Mouse (Mus musculus): ENCODE results near the gene Usp3. TPM values are rescaled to one million over a fixed set of nuclear protein-coding genes. Genes with fewer than 3 reads are reported as not detected.

The Usp3 gene
- polyA plus RNA-seq, 2 experiments from 2014 or later = 121 to 156 TPM

- no peak for ATAC-seq
These were observed 31.4 kb downstream of the Usp3 start for GRCm38 (mm10) chr9:66561496-66561895.

DNA sequence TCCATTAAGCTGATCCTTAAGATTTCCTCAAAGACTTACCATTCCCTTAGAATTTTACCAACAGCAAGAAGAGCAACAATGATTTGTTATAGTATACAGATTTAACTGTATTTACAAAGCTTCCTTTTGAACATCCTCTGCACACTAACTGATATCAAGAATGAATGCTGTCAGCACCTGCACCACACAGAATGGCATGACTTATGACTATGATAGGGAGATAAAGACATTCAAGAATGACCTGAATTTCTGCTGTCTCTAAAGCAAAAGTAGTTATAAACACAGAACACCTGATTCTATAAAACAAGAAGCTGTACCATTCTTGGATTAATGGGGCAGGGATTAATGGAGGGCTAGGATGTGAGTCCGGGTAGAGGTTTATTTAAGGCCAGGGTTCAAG is 32.2 kb downstream of the Usp3 start:
- peak; percentile 70 for ATAC-seq

DNA sequence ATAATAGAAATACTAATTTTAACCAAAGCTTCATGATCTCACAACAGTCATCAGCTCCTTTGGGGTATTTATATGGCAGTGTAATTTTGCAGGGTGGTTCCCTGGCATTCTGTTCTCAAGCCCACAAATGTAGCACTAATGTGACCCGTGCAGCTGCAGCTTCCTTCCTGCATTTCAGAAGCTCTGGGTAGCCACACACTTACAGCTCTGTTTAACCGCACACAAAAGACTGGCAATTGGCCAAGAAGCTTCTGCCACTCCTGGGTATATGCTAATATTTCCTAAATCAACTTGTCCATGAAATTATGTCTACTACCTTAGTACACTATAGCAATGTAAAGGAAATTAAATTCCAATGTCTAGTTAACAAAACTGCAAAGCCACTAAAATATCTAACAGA is 32.6 kb downstream of the Usp3 start:
- peak; percentile 64 for ATAC-seq

GRCm38 (mm10) chr9:66558971-66559370 is 34.0 kb downstream of the Usp3 start:
- ATAC-seq = no peak

DNA sequence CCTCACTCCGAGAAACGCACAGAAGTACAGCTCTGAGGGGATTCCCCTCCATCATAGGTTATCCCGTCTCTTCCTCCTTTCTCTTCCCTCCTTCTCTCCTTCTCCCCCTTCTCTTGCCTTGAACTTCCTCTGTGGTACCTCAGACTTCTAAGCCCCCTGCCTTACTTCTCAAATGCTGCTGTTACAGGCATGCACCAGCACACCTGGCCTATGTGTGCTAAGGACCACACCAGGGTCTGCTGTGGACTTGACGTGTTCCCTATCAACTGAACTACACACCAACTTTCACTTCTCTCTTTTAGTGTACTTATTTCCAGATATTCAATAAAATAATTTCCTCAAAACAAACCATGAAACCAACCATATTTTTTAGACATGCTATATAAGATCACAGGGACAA is 50.2 kb downstream of the Usp3 start:
- ATAC-seq = no peak

DNA sequence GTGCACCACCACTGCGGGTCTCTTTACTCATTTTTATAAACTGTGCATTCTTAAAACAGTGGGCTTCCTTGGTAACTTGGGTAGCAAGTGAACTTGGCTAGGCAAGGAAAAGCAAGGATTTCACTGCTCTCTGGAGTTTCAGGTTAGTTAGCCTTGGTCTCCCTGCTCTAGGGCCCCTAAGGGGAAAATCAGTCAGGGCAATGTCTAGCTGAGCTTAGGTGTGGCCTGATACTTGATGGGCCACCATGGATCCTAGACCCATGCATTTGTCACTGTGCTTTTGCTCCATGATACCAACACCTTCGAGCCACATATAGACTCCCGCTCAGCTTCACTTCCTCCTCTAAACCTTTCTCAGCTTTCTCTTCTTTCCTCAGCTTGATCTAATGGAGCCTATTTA is 71.3 kb downstream of the Usp3 start:
- ATAC-seq = no peak

DNA sequence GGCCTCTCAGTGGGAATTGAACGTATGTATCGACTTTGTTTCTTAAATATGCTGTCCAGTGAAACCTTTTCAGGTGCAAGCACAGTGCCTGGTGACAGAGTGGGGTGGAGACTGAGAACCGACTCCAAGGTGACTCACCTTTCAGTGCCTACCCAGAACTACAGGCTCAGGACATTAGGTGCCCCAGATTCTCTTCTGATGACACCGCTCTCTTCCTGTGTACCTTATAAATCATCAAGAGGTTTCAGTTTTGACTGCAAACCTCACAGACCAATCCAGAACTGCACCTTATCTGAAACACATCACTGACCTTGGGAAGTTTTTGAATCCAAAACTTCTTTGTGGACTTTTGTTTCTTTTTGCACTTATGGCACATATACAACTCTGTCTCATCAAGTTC is 72.6 kb downstream of the Usp3 start:
- peak; percentile 51 for ATAC-seq

DNA sequence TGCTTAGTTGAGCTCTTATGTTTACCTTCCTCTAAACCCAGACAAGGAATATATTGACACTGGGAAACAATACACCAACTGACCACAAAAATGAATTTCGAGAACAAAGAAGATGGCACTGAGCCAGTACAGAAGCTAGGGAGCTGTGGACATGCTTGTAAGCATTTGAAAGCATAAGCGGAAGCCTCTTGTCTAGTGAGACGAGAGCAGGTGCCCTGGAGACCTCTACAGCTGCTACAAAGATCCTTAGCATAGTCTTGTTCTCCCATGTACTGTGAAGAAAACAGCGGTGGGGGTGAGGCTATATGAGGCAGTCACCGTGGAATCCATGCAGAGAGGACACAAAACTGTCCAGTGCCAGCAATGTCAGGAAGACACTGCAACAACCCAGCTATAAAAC is 74.0 kb downstream of the Usp3 start:
- ATAC-seq = no peak

- no peak for ATAC-seq
These were observed 74.7 kb downstream of the Usp3 start for GRCm38 (mm10) chr9:66518251-66518650.

- ATAC-seq = no peak
These were observed 75.2 kb downstream of the Usp3 start for GRCm38 (mm10) chr9:66517746-66518145.

DNA sequence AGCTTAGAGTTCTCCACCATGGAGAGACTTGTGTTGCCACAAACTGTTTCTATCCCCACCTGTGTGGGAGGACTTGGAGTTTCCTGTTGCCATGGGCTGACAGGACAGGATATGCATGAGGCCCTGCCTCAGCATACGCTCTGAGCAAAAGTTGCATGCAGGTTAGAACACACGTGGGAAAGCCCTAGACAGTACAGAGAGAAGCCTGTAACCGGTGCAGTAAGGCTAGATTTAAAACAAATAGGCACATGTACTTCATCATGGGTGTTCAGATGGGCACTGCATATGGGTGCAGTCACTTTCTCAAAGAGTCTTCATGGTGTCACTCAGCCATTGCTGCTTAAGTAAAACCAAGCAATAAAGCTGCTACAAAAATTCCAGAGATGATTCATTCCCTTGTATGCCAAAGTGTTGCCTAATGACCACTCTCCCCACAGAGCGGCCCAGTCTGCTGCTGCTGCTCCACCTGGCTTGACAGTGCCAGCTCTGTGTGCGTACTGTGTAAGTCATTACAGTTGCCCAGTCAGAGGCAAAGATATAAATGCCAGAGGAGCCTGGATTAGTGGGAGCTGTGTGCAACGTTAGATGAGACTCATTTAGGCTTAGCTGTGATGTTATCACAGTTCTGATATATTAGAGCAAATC is 76.5 kb downstream of the Usp3 start:
- ATAC-seq = no peak

GRCm38 (mm10) chr9:66515680-66516210 is 77.2 kb downstream of the Usp3 start:
- ATAC-seq = no peak

DNA sequence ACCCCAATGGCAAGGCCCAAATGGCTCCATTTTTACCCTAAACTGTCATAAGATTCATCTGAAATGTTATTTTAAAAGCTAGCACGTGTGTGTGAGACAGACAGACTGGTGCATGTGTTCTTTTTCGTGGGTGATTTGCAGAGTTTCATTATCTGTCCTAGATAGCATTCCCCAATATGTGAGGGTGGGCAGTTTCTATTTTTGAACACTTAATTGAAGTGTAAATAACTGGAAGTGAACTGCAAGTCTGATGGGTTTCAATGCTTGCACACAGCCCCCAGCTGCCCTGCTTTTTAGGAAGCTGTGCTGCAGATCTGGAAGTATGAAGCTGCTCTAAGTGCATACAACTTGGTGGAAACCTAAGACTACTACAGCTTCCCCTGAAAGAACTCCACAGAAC is 77.8 kb downstream of the Usp3 start:
- no peak for ATAC-seq

DNA sequence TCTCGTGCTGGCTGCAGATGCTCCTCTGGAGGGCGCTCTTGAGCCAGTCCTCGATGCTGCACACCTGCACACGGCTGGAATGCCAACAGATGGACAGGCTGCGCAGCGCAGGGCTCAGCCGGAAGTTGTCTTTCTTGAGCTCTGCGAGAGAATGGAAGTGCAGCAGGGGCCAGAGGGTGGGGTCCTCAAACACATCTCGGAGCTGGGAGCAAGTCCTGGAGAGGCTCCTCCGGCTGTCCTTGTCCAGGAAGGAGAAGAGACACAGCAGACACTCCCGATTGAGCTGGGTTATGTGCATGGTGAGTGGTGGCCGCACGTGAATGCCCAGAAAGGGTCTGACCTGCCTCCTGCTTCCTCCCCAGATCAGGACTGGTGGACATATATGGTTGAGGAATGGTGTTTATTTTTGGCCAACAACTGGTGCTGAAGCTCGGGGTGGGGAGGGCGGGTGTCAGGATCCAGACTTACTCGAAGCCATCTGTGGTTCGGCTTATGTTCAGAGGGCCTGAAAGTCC is 78.6 kb downstream of the Usp3 start, which contains the start of gene Fbxl22:
Fbxl22 (minus strand) TSS at position 338 of the 515 bp plus-strand sequence.
- ATAC-seq = no peak

DNA sequence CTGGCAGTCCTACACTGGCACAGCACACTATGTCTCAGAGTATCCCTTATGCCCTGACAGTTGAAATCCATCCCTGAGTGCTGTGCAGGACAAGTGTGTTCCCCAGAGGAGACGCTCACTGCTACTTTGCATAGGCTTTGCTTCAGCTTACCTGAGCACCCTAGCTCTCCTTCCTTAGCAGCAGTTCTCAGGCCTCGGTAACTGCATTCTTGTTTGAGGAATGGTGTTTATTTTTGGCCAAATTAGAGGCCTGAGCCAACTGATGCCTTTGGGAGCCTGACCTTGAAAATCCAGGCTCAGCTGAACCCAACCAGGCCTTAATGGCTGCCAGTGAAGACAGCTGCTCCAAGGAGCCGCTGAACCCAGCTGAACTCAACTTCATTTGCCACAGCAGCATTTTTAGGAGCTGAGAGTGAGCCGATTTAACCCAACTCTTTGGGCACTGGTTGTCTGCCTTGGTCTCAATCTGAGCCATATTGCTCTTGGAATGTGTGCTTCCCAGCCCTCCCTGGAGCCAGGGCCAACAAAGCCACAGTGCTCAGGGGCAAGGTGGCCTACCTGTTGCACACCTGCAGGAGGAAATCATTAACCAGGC is 79.2 kb downstream of the Usp3 start:
- no peak for ATAC-seq

DNA sequence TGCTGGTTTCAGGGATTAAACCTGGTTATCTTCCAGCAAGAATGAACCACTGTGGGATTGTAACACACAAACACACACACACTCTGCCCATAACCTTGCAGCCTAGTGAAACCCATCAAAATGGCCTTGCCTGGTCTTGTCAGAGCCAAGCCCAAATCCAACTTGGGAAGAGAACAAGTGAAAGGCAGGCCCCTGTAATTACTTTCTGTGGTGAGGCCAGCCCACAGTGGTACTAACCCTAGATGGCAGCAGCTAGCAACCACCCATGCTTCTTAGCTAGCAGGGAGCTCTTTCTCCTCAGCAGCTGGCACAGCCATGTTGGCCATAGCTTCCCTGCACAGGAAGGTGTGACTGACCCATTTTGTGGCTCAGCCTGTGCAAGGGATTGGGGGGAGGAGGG is 79.8 kb downstream of the Usp3 start:
- peak; percentile 2 for ATAC-seq

GRCm38 (mm10) chr9:66512351-66512671 is 80.6 kb downstream of the Usp3 start:
- peak; percentile 62 for ATAC-seq

DNA sequence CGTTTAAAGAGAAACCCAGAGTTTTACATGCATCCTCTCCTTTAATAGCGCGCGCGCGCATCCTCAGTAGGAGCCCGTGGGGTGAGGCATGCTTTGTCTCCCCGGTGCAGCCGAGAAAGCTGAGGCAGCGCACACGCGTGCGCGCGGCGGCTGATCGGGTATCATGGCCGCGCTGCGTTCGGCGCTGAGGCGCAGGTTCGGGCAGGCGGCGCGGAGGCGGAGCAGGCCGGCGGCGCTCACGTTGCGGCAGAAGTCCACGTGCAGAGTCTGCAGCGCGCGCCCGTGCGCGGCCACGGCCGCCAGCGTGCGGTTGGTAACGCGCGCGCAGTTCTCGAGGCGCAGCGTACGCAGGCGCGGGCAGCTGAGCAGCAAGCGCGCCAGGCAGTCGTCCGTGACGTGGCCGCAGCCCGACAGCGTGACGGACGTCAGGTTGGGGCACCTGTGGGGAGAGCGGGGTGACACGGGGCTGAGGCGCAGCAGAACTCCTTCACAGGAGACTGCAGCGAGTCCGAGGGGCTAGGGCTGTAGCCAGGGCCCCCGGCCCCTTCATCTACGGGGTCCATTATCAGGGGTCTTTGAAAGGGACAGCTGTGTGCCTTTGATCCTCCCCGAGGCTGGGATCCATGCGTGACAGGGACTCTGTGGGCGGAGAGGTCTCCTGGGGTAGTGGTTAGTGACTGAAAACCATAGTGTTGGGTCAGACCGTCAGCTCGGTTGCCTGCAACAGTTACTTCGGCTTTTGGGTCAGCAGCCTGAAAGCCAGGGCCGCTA is 81.2 kb downstream of the Usp3 start:
- peak; percentile 75 for ATAC-seq

DNA sequence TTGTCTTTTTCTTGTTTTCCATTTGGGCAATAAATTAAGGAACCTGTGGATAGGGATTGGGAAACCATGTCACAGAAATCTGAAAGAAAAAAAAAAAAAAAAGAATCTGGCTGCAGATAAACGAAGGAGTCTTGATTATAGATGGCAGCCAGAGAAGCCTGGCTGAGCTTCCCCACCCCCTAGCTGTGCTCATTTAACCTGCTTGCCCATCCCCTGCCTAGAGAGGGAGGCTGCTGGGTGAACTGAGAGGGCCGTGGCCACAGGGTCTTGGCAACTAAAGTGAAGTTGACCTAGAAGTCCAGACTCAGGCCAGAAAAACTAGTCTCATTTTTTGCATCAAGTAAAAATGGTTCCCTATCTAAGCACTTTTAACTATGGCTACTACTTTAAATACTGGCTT is 82.0 kb downstream of the Usp3 start:
- no peak for ATAC-seq

- no peak for ATAC-seq
These were observed 82.5 kb downstream of the Usp3 start for GRCm38 (mm10) chr9:66510351-66510841.

GRCm38 (mm10) chr9:66508890-66509399 is 84.0 kb downstream of the Usp3 start:
- no peak for ATAC-seq

- no peak for ATAC-seq
These were observed 85.3 kb downstream of the Usp3 start for GRCm38 (mm10) chr9:66507684-66508083.

DNA sequence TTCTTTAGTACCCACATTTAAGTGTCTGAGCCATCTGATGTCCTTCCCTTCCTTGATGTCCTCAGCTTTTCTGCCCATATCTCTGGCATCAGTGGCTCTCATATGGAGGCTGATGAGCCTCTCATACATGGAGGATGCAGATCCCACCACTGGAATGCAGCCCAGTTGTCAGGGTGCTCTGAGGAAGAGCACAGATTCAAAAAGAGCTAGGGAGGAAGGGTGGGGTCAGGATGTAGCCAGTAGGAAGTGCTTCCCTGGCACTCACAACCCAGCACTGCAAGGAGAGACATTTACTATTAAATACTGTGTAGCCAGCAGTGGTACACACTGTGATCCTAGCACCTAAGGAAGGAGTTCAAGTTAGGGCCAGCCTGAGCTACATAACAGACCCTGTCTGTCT is 86.5 kb downstream of the Usp3 start:
- ATAC-seq = no peak
